Mouse (Mus musculus) Patski (cell line): ENCODE results near the gene Ptprg. TPM values are rescaled to one million over a fixed set of nuclear protein-coding genes. Genes with fewer than 3 reads are reported as not detected.
A peak's percentile ranks its signal among the peaks of the same experiment; 100 is the strongest.

Experiments used
- ATAC-seq: fragments of 100-300 bp; one replicate; pipeline ENCODE4 v1.8.0; 2021
- CTCF ChIA-PET: fragments of 350-600 bp; sonication (Branson Sonifier 250); formaldehyde crosslinking; loops from one replicate; lab custom pipeline; 2022; ENCODE audit warnings: inconsistent platforms; lab: Charles Lee
- POLR2A ChIA-PET: fragments of 350-600 bp; sonication (Branson Sonifier 250); formaldehyde crosslinking; loops from one replicate; lab custom pipeline; 2022; ENCODE audit warnings: antibody characterized with exemption, inconsistent platforms; lab: Charles Lee
- DNase-seq: peaks from one replicate; pipeline ENCODE4 v3.0.0-alpha.2; 2011; ENCODE audit warnings: low read depth, low spot score
- H3K27me3 ChIP-seq: fragments of 371-371 bp; one replicate; pipeline ENCODE4 v1.5.1; 2021
- CTCF ChIP-seq: fragments of 100-300 bp; IDR thresholded peaks from one replicate; pipeline ENCODE4 v1.5.1; 2021
- in situ Hi-C: fragments of 300-500 bp; cut with MboI; formaldehyde crosslinking; loops from 3 replicates; pipeline ENCODE4 v1.11.1; 2018; ENCODE audit warnings: low pct_unique_long_range_greater_than_20kb, mixed read lengths
- polyA plus RNA-seq: library from polyadenylated mRNA; unstranded; gene quantifications from one replicate; pipeline ENCODE4 v1.2.3, GENCODE M21; 2021

Gene Ptprg
- 40.1 TPM for polyA plus RNA-seq

DNA sequence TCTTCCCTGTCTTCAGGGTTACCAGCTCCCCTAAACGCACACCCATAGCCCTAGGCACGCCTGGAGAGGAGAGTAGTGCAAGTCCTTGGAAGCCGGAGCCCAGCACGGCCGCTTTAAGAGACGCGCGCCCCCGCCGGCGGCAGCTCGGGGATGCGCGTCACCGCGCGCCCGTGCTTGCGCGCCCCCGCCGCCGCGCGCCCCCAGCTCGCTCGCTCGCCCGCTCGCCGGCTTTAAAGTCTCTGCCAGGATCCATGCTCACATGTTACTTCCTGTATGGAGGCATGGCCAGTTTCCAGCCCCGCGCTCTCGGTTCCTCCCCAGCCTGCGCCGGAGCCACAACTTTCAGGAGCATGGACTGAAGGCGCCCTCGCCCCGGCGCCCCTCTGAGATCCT, at the start of gene Ptprg:
TSS of gene Ptprg (plus strand) at position 260 of the 393 bp plus-strand sequence.
- ChIA-PET POLR2A (no interaction called here), CTCF (interaction anchor here (1.1 kb wide), 1 partner anchor 21 kb away, joined by 3 read pairs; no protein-coding TSS in a partner anchor)
- peak; percentile 61 for ATAC-seq
- no peak for DNase-seq
- no peaks in the 10 kb centered on the region for H3K27me3 ChIP-seq
- no peak for TF ChIP-seq CTCF
- in situ Hi-C loops = loop anchor here (10.0 kb wide), 2 partner anchors 112 to 382 kb away; no protein-coding TSS in a partner anchor

DNA sequence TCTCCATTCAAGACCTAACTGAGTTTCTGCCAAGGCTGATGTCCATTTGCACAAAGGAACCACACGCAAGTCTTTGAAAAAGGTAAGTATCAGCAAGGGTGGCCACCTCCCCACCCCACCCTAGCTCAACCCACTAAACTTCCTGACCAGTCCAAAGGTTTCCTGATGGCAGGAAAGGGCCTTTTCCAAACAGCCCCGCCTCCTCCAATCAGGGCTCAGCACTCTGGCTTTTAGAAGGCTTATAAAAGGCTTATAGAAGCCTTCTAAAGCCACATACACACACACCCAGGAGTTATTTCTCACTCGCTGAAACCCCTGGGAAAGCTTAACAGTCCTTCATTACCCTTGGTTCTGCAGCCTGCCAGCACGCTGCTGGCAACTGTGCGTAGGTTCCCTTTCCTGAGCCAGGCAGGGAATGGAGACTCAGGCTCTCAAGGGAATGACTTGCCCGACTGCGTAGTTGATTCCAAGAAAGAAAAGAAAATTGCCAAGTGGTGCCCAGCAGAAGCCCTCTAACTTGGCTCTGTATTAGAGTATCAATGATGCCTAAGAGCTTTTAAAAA, 49.4 kb upstream of the Ptprg start:
- no peak for DNase-seq
- no peak for ATAC-seq
- CTCF ChIA-PET = no interaction called here
- no peaks in the 10 kb centered on the region for H3K27me3 ChIP-seq
- POLR2A ChIA-PET = no interaction called here
- TF ChIP-seq CTCF = no peak
- in situ Hi-C loops = no loop called here

DNA sequence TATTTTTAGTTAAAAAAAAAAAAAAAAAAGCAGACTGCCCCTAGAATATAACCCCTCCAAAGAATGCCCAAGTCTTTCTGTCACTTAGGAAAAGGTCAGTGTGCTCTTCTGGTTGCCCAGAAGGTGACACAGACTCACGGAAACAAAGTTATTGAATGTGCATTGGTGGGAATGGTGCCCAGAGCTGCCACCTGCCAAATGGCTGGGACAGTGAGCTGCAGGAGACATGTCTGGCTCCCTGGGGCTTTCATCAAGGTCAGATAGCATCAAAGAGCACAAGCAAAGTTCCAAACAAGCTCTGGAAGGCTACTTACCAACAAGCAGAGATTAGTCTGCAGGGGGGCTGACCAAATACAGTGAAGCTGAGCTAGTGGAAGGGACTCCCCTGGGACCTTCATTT, 43.2 kb upstream of the Ptprg start:
- TF ChIP-seq CTCF = no peak
- ATAC-seq = no peak
- DNase-seq = no peak
- in situ Hi-C loops = no loop called here
- ChIA-PET CTCF (no interaction called here), POLR2A (no interaction called here)
- H3K27me3 ChIP-seq = no peaks in the 10 kb centered on the region

DNA sequence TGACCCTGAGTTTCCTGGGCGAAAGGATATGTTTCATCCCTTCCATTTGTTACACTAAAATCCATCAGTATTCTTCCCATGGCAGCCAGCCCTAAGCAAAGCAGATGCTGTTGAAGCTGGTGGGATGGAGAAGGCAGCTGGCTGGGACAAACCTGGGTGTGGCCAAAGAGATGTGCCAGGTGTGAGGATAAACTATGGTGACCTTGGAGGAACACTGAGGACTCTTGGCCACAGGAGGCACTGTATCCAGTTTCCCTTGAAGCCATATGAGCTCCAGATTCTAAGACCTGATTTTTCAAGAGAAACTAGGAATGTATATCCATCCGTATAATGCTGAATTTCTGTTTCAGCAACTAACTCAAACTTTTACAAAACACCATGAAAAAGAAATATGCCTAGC, 34.2 kb upstream of the Ptprg start:
- POLR2A ChIA-PET = no interaction called here
- in situ Hi-C loops = no loop called here
- ATAC-seq = no peak
- CTCF ChIA-PET = no interaction called here
- H3K27me3 ChIP-seq = no peaks in the 10 kb centered on the region
- no peak for TF ChIP-seq CTCF
- DNase-seq = no peak

DNA sequence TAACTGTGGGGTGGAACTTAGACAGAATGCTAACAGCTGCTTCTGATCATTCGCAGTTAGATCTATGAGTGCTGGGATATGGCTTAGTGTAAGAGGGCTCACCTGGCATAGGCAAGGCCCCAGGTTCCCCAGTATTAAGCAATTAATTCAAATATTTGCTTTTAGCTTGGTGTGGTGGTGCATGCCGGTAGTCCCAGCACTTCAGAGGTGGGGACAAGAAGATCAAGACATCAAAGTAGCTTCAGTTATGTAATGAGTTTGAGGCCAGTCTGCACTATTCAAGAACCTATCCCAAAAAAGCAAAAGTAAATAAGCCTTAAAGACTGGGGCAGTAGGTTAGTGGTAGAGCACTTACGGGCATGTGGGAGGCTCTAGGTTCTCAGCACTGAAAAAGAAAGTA, 30.3 kb upstream of the Ptprg start:
- ATAC-seq (no peak), DNase-seq (no peak)
- ChIA-PET POLR2A (no interaction called here), CTCF (no interaction called here)
- in situ Hi-C loops = no loop called here
- no peak for TF ChIP-seq CTCF
- H3K27me3 ChIP-seq = no peaks in the 10 kb centered on the region

DNA sequence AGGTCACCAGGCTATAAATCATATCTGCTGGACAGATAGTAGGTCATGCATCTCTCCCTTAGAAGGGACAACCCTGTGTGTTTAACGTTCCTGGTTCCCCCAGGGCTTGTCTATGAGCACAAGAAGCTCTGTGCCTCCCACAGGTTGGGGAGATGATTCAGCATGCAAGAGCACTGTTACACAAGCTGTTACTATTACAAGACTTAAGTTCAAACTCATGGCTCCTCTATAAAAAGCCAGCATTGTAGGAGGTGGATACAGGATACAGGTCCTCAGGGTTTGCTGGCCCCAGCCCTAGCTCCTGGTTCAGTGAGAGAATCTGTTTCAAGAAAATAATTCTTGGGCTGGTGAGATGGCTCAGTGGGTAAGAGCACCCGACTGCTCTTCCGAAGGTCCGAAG, 23.7 kb upstream of the Ptprg start:
- POLR2A ChIA-PET = no interaction called here
- no peak for ATAC-seq
- in situ Hi-C loops = no loop called here
- no peaks in the 10 kb centered on the region for H3K27me3 ChIP-seq
- CTCF ChIA-PET = no interaction called here
- no peak for DNase-seq
- no peak for TF ChIP-seq CTCF

DNA sequence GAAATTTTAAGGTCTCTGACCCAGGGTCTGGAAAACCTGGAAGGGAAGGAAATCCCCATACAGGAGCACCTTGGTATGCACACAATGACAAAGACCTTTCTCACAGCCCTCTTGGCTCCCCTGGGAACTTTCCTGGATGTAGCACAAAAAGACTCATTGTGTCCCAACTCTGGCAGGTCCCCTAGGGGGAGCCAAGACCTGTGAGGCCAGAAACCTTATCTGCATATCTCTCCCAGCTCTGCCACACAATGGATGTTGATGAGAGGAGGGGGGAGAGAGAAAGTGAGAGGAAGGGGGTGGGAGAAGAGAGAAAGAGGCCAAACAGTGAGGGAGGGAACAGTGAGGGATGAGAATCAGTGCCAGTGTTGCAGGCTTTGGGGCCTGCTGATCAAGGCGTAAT, 18.9 kb upstream of the Ptprg start:
- ChIA-PET CTCF (no interaction called here), POLR2A (no interaction called here)
- TF ChIP-seq CTCF = no peak
- in situ Hi-C loops = no loop called here
- DNase-seq = no peak
- no peaks in the 10 kb centered on the region for H3K27me3 ChIP-seq
- no peak for ATAC-seq

DNA sequence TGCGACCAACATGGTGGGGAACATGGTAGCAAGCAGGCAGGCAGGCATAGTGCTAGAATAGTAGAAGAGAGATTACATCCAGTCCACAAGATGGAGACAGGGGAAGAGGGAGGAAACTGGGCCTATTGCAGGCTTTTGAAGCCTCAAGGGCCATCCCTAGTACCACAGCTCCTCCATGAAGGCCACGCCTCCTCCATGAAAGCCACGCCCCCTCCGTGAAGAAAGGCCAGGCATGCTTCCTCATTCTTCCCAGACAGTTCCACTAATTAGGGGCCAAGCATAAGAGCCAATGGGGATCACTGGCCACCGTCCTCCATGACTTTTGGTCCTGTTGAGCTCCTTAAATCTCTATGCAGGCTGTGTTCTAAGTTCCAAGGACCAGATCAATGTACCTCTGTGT, 17.2 kb upstream of the Ptprg start:
- ChIA-PET CTCF (interaction anchor here (1.1 to 1.4 kb wide), 2 partner anchors 11 to 12 kb away, joined by 3 read pairs; no protein-coding TSS in a partner anchor), POLR2A (no interaction called here)
- in situ Hi-C loops = no loop called here
- no peak for TF ChIP-seq CTCF
- ATAC-seq = no peak
- H3K27me3 ChIP-seq = no peaks in the 10 kb centered on the region
- DNase-seq = no peak

DNA sequence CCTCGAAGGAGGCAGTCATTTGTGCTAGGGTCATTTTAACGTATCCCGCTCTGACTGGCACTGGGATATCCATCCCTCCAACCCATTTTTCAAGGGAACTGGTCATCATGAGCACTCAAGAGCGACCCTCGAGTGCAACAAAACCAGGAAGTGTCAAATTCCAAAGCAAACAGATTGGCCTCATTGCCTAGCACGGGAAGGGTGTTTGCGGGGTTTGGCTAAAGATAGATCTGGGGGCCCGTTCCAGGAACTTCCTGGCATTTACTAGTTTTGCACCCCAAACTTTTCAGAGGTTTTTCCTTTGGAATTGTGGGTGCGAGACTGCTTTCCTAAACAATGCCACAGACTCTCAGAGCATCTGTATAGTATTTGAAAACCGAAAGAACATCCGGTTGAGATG, 1.4 kb upstream of the Ptprg start:
- ATAC-seq (no peak), DNase-seq (no peak)
- CTCF ChIA-PET = no interaction called here
- in situ Hi-C loops = loop anchor here (10.0 kb wide), 2 partner anchors 113 to 383 kb away; no protein-coding TSS in a partner anchor
- TF ChIP-seq CTCF = no peak
- POLR2A ChIA-PET = no interaction called here
- no peaks in the 10 kb centered on the region for H3K27me3 ChIP-seq

DNA sequence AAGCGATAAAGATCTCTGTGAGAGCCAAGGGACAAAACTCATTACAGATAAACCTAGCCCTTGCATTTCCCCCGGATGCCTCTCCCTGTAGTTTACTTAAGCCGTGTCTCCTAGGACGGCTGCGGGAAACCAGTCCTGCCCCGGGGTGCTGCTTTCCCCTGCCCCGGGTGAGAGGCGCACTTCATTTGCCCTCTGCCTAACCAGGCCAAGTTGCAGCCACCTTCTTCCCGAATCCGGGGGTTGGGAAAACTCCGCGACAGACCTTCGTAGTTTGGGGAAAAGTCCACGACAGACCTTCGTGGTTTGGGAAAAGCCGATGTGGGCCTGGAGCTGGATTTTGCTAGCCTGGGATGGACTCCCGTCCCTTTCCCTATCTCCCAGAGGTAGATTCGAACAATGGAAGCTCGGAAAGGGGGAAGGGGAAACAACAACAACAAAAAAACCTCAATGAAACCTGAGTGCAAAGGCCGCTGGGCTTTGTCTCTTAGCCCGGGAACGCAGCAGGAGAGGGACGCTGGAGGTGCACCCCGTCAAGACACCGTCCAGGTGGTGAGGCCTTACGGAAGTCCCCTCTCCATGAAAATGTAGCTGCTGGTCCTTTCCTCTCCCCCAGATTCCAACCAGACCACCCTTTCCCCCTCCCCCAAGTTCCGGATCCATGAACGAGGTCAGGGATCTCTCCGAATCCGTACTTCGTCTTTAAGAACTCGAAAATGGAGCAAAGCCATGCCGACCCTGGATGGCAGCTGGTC, 635 bp upstream of the Ptprg start:
- DNase-seq = no peak
- POLR2A ChIA-PET = no interaction called here
- in situ Hi-C loops = loop anchor here (10.0 kb wide), 2 partner anchors 112 to 382 kb away; no protein-coding TSS in a partner anchor
- no peaks in the 10 kb centered on the region for H3K27me3 ChIP-seq
- CTCF ChIA-PET = interaction anchor here (1.1 kb wide), 1 partner anchor 21 kb away, joined by 3 read pairs; no protein-coding TSS in a partner anchor
- no peak for ATAC-seq
- no peak for TF ChIP-seq CTCF

DNA sequence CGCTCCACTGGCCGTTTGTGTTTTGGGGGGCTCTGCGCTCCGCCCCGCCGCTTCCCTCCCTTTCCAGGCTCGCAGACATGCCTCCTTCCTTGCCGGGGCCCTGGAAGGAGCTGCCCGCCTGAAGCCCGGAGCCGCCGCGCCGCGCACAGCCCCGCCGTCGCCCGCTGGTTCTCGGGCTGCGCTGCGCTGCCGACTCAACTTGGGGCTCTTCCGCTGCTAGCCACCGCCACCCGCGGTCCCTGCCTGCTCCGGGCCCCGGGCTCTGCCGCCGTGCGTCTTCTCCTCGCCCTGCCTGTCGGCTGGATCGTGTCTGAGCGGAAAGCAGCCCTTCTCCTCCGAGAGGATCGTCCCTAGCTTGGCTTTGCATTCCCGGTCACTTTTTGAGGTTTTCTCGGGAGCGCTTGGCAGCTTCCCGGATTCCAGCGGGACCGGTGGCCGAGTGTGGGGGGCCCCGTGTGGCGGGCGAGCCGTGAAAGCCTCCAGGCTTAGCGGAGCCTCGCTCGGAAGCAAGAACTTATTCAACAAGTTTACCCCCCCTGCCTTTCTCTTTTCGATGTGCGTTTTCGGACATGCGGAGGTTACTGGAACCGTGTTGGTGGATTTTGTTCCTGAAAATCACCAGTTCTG, 460 bp downstream of the Ptprg start:
- ATAC-seq (peak; percentile 41), DNase-seq (no peak)
- POLR2A ChIA-PET = no interaction called here
- in situ Hi-C loops = loop anchor here (10.0 kb wide), 2 partner anchors 111 to 381 kb away; no protein-coding TSS in a partner anchor
- no peak for TF ChIP-seq CTCF
- no peaks in the 10 kb centered on the region for H3K27me3 ChIP-seq
- CTCF ChIA-PET = interaction anchor here (1.3 kb wide), 1 partner anchor 89 kb away, joined by 4 read pairs; no protein-coding TSS in a partner anchor
